Mouse (Mus musculus): ENCODE measurements around the gene Eef1a2.

DNA sequence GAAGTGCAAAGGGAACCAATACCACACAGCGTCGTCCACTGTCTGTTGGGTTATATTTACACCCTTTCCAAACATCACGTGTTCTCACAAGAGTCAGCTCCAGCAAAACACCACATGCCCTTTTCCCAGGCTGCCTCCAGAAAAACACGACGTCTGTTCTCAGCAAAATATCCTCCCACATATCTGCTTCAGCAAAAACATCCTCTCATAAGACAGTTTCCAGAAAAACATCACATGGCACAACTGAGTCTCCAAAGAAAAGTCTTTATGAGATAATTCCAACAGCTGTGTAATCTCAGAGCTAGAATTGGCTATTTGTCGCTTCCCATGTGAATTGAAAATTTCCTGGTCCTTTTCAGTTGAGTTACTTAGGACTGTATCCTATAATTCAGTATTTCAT lies 24.1 kb upstream of the Eef1a2 start:
- TF ChIP-seq POLR2A (IDR thresholded peaks at IDR 0.05; ENCODE audit: insufficient read depth, low read depth, low read length) (no peak), EP300 (IDR thresholded peaks at IDR 0.05; ENCODE audit: insufficient read depth, low read depth, low read length) (no peak), CTCF (IDR thresholded peaks at IDR 0.05) (no peak)

Data from heart, adult 2 months (tissue).